Mouse (Mus musculus): Measurements from ENCODE around the gene Pola2. TPM values are rescaled to one million over a fixed set of nuclear protein-coding genes. Genes with fewer than 3 reads are reported as not detected.

The Pola2 gene
- polyA plus RNA-seq, 1 experiment, result 6.5 TPM

- no peak overlapping the region for H3K4me3 ChIP-seq (ENCODE audit: insufficient read depth, low read depth, low read length)
- peaks cover 38% of the 10 kb centered on the region for H3K4me1 ChIP-seq (ENCODE audit: control insufficient read depth, insufficient read depth, insufficient read length, low read length)
- peak overlapping the region; percentile 62 for H3K27ac ChIP-seq (replicated peaks; ENCODE audit: low read depth, low read length)
Measured at GRCm38 (mm10) chr19:5937095-5937835, 26.7 kb downstream of the Pola2 start.

GRCm38 (mm10) chr19:5935691-5936090 lies 28.3 kb downstream of the Pola2 start:
- Histone ChIP-seq H3K4me3 (ENCODE audit: insufficient read depth, low read depth, low read length) (no peak overlapping the region), H3K27ac (replicated peaks; ENCODE audit: low read depth, low read length) (peak overlapping the region; percentile 73), H3K4me1 (ENCODE audit: control insufficient read depth, insufficient read depth, insufficient read length, low read length) (peaks cover 37% of the 10 kb centered on the region)

- Histone ChIP-seq H3K4me3 (ENCODE audit: insufficient read depth, low read depth, low read length) (no peak overlapping the region), H3K27ac (replicated peaks; ENCODE audit: low read depth, low read length) (peak overlapping the region; percentile 73), H3K4me1 (ENCODE audit: control insufficient read depth, insufficient read depth, insufficient read length, low read length) (peaks cover 38% of the 10 kb centered on the region)
Measured at GRCm38 (mm10) chr19:5935266-5935665, 28.7 kb downstream of the Pola2 start.

GRCm38 (mm10) chr19:5929634-5930596 lies 34.1 kb downstream of the Pola2 start:
- Histone ChIP-seq H3K4me1 (ENCODE audit: control insufficient read depth, insufficient read depth, insufficient read length, low read length) (peaks cover 30% of the 10 kb centered on the region), H3K27ac (replicated peaks; ENCODE audit: low read depth, low read length) (peak overlapping the region; percentile 97), H3K4me3 (ENCODE audit: insufficient read depth, low read depth, low read length) (no peak overlapping the region)

GRCm38 (mm10) chr19:5928546-5928945 lies 35.5 kb downstream of the Pola2 start:
- Histone ChIP-seq H3K27ac (replicated peaks; ENCODE audit: low read depth, low read length) (peak overlapping the region; percentile 26; the same call in 1 of the 2 replicates), H3K4me1 (ENCODE audit: control insufficient read depth, insufficient read depth, insufficient read length, low read length) (peaks cover 28% of the 10 kb centered on the region)

GRCm38 (mm10) chr19:5928104-5928503 lies 35.9 kb downstream of the Pola2 start:
- Histone ChIP-seq H3K4me1 (ENCODE audit: control insufficient read depth, insufficient read depth, insufficient read length, low read length) (peaks cover 28% of the 10 kb centered on the region), H3K4me3 (ENCODE audit: insufficient read depth, low read depth, low read length) (no peak overlapping the region), H3K27ac (replicated peaks; ENCODE audit: low read depth, low read length) (no peak overlapping the region)

More at GRCm38 (mm10) chr19:5928546-5928945, 35.5 kb downstream of the Pola2 start:
- no peak overlapping the region for H3K4me3 ChIP-seq (ENCODE audit: insufficient read depth, low read depth, low read length)

GRCm38 (mm10) chr19:5927532-5927931 lies 36.5 kb downstream of the Pola2 start:
- Histone ChIP-seq H3K27ac (replicated peaks; ENCODE audit: low read depth, low read length) (peak overlapping the region; percentile 59), H3K4me3 (ENCODE audit: insufficient read depth, low read depth, low read length) (no peak overlapping the region), H3K4me1 (ENCODE audit: control insufficient read depth, insufficient read depth, insufficient read length, low read length) (peaks cover 28% of the 10 kb centered on the region)

- Histone ChIP-seq H3K4me3 (ENCODE audit: insufficient read depth, low read depth, low read length) (no peak overlapping the region), H3K4me1 (ENCODE audit: control insufficient read depth, insufficient read depth, insufficient read length, low read length) (peaks cover 28% of the 10 kb centered on the region), H3K27ac (replicated peaks; ENCODE audit: low read depth, low read length) (peak overlapping the region; percentile 59)
Measured at GRCm38 (mm10) chr19:5927026-5927425, 37.0 kb downstream of the Pola2 start.

GRCm38 (mm10) chr19:5925311-5925855 lies 38.6 kb downstream of the Pola2 start:
- Histone ChIP-seq H3K4me3 (ENCODE audit: insufficient read depth, low read depth, low read length) (peak overlapping the region; percentile 60), H3K4me1 (ENCODE audit: control insufficient read depth, insufficient read depth, insufficient read length, low read length) (peaks cover 21% of the 10 kb centered on the region)

GRCm38 (mm10) chr19:5924713-5925093 lies 39.3 kb downstream of the Pola2 start, which contains the start of gene Cdc42ep2:
Cdc42ep2 (minus strand) TSS chr19:5924816.
- peak within 1 kb of the TSS; percentile 76 for H3K4me3 ChIP-seq (ENCODE audit: insufficient read depth, low read depth, low read length)
- H3K27ac ChIP-seq (replicated peaks; ENCODE audit: low read depth, low read length), result peak within 1 kb of the TSS; percentile 89
- H3K4me1 ChIP-seq (ENCODE audit: control insufficient read depth, insufficient read depth, insufficient read length, low read length), result peaks cover 21% of the 10 kb centered on the region

More at GRCm38 (mm10) chr19:5925311-5925855, 38.6 kb downstream of the Pola2 start:
- peak overlapping the region; percentile 89 for H3K27ac ChIP-seq (replicated peaks; ENCODE audit: low read depth, low read length)

- Histone ChIP-seq H3K27ac (replicated peaks; ENCODE audit: low read depth, low read length) (peak overlapping the region; percentile 87), H3K4me1 (ENCODE audit: control insufficient read depth, insufficient read depth, insufficient read length, low read length) (peaks cover 18% of the 10 kb centered on the region), H3K4me3 (ENCODE audit: insufficient read depth, low read depth, low read length) (peak overlapping the region; percentile 76)
Measured at GRCm38 (mm10) chr19:5923990-5924712, 39.9 kb downstream of the Pola2 start.

- Histone ChIP-seq H3K4me3 (ENCODE audit: insufficient read depth, low read depth, low read length) (peak overlapping the region; percentile 76), H3K4me1 (ENCODE audit: control insufficient read depth, insufficient read depth, insufficient read length, low read length) (peaks cover 11% of the 10 kb centered on the region), H3K27ac (replicated peaks; ENCODE audit: low read depth, low read length) (peak overlapping the region; percentile 81; the same call in 1 of the 2 replicates)
Measured at GRCm38 (mm10) chr19:5922963-5923362, 41.0 kb downstream of the Pola2 start.

GRCm38 (mm10) chr19:5922119-5922942 lies 41.7 kb downstream of the Pola2 start:
- peaks cover 8% of the 10 kb centered on the region for H3K4me1 ChIP-seq (ENCODE audit: control insufficient read depth, insufficient read depth, insufficient read length, low read length)
- H3K4me3 ChIP-seq (ENCODE audit: insufficient read depth, low read depth, low read length), result peak overlapping the region; percentile 76
- H3K27ac ChIP-seq (replicated peaks; ENCODE audit: low read depth, low read length), result peak overlapping the region; percentile 81

- peak overlapping the region; percentile 81 for H3K27ac ChIP-seq (replicated peaks; ENCODE audit: low read depth, low read length)
- peaks cover 6% of the 10 kb centered on the region for H3K4me1 ChIP-seq (ENCODE audit: control insufficient read depth, insufficient read depth, insufficient read length, low read length)
- peak overlapping the region; percentile 76 for H3K4me3 ChIP-seq (ENCODE audit: insufficient read depth, low read depth, low read length)
Measured at GRCm38 (mm10) chr19:5921715-5922114, 42.3 kb downstream of the Pola2 start.
